Mouse (Mus musculus) liver, embryonic 14.5 days (tissue): ENCODE data around the gene Tgfbr3. TPM values are rescaled to one million over a fixed set of nuclear protein-coding genes. Genes with fewer than 3 reads are reported as not detected.
A peak's percentile ranks its signal among the peaks of the same experiment; 100 is the strongest.

ENCODE experiments used
- ATAC-seq: fragments of 200-750 bp; cut with Nextera tagmentation; 2 replicates; pipeline ENCODE4 v1.8.0; 2017; ENCODE audit warnings: moderate number of reproducible peaks, mild to moderate bottlenecking, moderate library complexity; ENCODE audit not compliant: insufficient read depth
- DNase-seq, 3 experiments: peaks; one replicate each; pipeline ENCODE4 v3.0.0-alpha.2; 2012 to 2013; ENCODE audit warnings: low read depth in 3 of 3, low spot score in 3 of 3
- H3K27ac ChIP-seq: fragments of 300-500 bp; sonication (generic); 2 replicates; pipeline ENCODE4 v1.5.1; 2014; ENCODE audit warnings: moderate library complexity, mild to moderate bottlenecking, control low read depth, inconsistent platforms
- H3K27me3 ChIP-seq: fragments of 300-500 bp; sonication (generic); 2 replicates; pipeline ENCODE4 v1.6.1; 2014; ENCODE audit warnings: mild to moderate bottlenecking, low read length, moderate library complexity; ENCODE audit not compliant: control insufficient read depth, insufficient read depth
- H3K36me3 ChIP-seq: fragments of 300-500 bp; sonication (generic); replicated peaks from 2 replicates; pipeline ENCODE4 v1.6.1; 2014; ENCODE audit warnings: low read depth; ENCODE audit not compliant: control insufficient read depth, insufficient read depth
- H3K4me1 ChIP-seq, 2 experiments: fragments of 200-500 bp in 1 of 2; fragments of 300-500 bp in 1 of 2; sonication (generic) in 1 of 2; replicated peaks; 2 replicates each; pipeline ENCODE4 v1.6.1; 2012 to 2014; ENCODE audit warnings: antibody characterized with exemption in 1 of 2, inconsistent platforms in 1 of 2, low read length in 1 of 2; ENCODE audit not compliant: control insufficient read depth in 2 of 2, insufficient read depth in 2 of 2
- H3K4me2 ChIP-seq: fragments of 300-500 bp; sonication (generic); 2 replicates; pipeline ENCODE4 v1.6.1; 2014; ENCODE audit warnings: low read depth, mild to moderate bottlenecking, control low read depth, moderate library complexity
- H3K4me3 ChIP-seq, 2 experiments: fragments of 200-500 bp in 1 of 2; fragments of 300-500 bp in 1 of 2; sonication (generic) in 1 of 2; 2 replicates each; pipeline ENCODE4 v1.5.1; 2012 to 2014; ENCODE audit warnings: low read depth in 2 of 2, low read length in 2 of 2, mild to moderate bottlenecking in 2 of 2, control low read depth in 1 of 2, inconsistent platforms in 1 of 2, moderate library complexity in 1 of 2; ENCODE audit not compliant: insufficient read depth in 1 of 2
- H3K9ac ChIP-seq: fragments of 300-500 bp; sonication (generic); replicated peaks from 2 replicates; pipeline ENCODE4 v1.6.1; 2014; ENCODE audit warnings: mild to moderate bottlenecking, control low read depth, moderate library complexity
- H3K9me3 ChIP-seq: fragments of 300-500 bp; sonication (generic); 2 replicates; pipeline ENCODE4 v1.6.1; 2016; ENCODE audit warnings: low read length, mixed read lengths; ENCODE audit not compliant: control insufficient read depth
- CTCF ChIP-seq: IDR thresholded peaks from 2 replicates; pipeline ENCODE4 v1.5.1; 2016; ENCODE audit warnings: antibody characterized with exemption, low read depth, control low read depth
- EP300 ChIP-seq: IDR thresholded peaks from 2 replicates; pipeline ENCODE4 v1.6.1; 2016; ENCODE audit warnings: antibody characterized with exemption, low read depth
- WGBS: fragments of 180-500 bp; shearing (Covaris S2); extraction: QIAGEN DNeasy Blood & Tissue Kit; methylation state at CpG from one replicate; pipeline ENCODE4 v1.1.7; 2014; ENCODE audit not compliant: insufficient replicate concordance; 5-methylcytosine and 5-hydroxymethylcytosine counted together
- polyA plus RNA-seq, 2 experiments: library from polyadenylated mRNA; depleted of rRNA in 1 of 2; stranded (reverse) in 1 of 2; unstranded in 1 of 2; fragments of >200 nt; fragmentation: Nextera tagmentation in 1 of 2; extraction: Ambion mirVana in 1 of 2; gene quantifications; 2 replicates each; pipeline versions ENCODE4 v1.2.1 to v1.2.3; 2012 to 2014

Gene Tgfbr3
- polyA plus RNA-seq, 2 experiments, result 4.3 to 7.5 TPM

DNA sequence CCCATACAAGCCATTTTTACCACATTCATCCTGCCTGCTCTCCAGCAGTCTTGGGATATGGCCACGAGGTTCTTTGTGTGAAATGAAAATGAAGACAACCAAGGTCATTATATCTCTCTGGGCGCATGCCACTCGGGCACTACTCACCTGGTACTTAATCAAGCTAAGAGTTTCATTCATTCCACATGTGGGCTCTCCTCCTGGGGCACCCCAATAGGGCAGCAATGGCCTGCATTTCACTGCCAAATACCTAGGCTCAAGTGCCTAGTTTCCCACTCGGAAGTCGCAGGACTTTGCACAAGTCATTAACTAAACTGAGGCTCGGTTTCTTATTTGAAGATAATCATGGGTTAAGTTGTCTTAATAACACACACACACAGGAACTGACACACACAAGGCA, 27.5 kb downstream of the Tgfbr3 start:
- no peak overlapping the region for H3K4me2 ChIP-seq
- peaks cover 10 to 17% of the 10 kb centered on the region in 2 experiments for H3K4me1 ChIP-seq
- H3K27ac ChIP-seq, result no peak overlapping the region
- H3K9ac ChIP-seq, result no peak overlapping the region
- H3K36me3 ChIP-seq, result no peaks in the 10 kb centered on the region
- ATAC-seq (no peak), DNase-seq (no peak)
- TF ChIP-seq CTCF (no peak), EP300 (no peak)
- no peak overlapping the region for H3K4me3 ChIP-seq
- H3K9me3 ChIP-seq, result no peaks in the 10 kb centered on the region
- no peaks in the 10 kb centered on the region for H3K27me3 ChIP-seq
- WGBS, result 74% methylated on average over 6 of the region's 6 CpGs

DNA sequence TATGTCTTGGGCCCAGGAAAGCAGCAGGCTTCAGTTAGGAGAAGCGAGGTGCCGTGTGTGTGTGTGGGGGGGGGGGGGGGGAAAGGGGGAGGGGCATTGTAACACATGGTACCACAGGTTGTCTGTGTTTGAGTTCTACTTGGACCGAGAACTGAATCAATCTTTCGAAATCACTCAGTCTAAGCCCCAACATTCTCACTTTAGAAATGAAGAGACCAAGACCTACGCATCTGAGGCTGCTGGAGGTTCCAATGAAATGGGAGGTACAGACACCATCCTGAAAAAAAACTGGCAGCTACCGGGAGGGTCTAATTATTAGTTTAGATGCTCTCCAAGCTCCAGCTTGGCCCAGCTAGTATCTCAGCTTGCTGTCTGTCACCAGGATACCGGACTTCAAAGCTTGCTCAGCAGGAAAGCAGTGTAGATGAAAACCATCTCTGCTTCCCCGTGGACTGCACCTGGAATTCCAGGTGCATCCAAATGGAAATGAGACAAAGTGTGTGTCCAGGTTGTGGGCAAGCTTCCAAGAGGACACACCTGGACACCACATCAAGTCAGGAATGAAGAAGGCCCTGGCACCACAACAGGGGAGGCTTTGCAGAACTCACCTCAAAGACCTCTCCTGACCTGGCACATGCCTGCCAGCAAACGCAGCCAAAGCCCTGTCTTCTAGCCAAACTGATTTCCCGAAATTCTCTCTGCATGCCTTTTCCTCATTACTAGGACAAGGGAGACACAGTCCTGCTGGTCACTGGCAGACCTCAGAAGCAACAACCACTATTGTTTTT, 28.5 kb downstream of the Tgfbr3 start:
- ATAC-seq, result no peak
- H3K27ac ChIP-seq, result no peak overlapping the region
- peaks cover 10 to 15% of the 10 kb centered on the region in 2 experiments for H3K4me1 ChIP-seq
- DNase-seq, result no peak
- no peaks in the 10 kb centered on the region for H3K36me3 ChIP-seq
- H3K4me3 ChIP-seq, result no peak overlapping the region
- no peaks in the 10 kb centered on the region for H3K9me3 ChIP-seq
- no peak overlapping the region for H3K9ac ChIP-seq
- no peak for TF ChIP-seq CTCF
- no peak for TF ChIP-seq EP300
- 65% methylated on average over 10 of the region's 10 CpGs for WGBS
- H3K4me2 ChIP-seq, result no peak overlapping the region
- no peaks in the 10 kb centered on the region for H3K27me3 ChIP-seq

DNA sequence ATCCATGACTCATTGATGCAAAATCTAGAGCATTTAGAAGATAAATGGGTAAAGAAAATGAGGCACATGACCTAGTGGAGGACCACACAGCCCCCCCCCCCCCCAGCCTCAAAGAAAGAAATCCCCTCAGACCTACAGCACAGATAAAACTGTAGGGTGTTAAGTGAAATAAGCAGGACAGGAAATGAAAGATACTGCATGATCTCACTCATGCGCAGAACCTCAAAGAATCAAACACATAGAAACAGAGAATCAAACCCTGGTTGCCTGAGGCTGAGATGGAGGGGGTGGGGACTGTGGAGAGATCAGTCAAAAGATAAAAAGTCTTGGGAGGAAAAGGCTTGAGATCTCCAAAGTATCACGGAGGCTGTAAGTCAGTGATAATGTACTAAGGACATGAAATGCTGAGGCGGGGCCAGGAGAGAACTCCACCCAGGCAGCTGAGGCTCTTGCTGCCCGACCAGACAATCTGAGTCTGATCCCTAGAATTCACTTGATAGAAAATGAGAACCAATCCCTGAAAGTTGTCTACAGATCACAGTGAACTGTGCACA, 29.9 kb downstream of the Tgfbr3 start:
- TF ChIP-seq CTCF (no peak), EP300 (peak; percentile 21; the same call in 1 of the 2 replicates)
- Histone ChIP-seq H3K27ac (no peak overlapping the region), H3K9ac (no peak overlapping the region; the same call in 1 of the 2 replicates), H3K4me2 (no peak overlapping the region; the same call in 1 of the 2 replicates), H3K27me3 (no peaks in the 10 kb centered on the region), H3K9me3 (no peaks in the 10 kb centered on the region), H3K4me3 (no peak overlapping the region), H3K4me1 (peaks cover 10 to 15% of the 10 kb centered on the region in 2 experiments), H3K36me3 (no peaks in the 10 kb centered on the region)
- 12% methylated on average over 4 of the region's 4 CpGs for WGBS
- peak; percentile 83 for ATAC-seq
- peak; percentile 36 to 54 (median 46) for DNase-seq

DNA sequence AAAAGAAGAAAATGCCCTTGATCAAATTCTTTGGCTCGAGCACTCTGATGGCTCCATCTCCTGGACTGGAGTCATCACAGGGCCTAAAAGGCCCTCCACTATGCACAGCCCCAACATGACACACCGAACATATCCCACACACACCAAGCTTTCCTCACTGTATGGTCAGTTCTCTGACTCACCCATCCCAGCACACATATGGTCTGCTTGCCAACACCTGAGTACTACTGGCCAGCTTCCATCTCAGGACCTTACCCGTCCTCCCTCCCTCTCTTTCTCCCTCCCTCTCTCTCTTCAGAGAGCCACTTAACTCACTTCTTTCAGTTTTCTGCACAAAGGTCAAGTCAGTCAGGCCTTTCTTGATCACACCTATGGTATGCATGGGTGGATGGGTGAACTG, 36.0 kb downstream of the Tgfbr3 start:
- no peak for ATAC-seq
- H3K4me3 ChIP-seq, result no peak overlapping the region
- no peak overlapping the region for H3K4me2 ChIP-seq
- DNase-seq, result no peak
- no peak overlapping the region for H3K27ac ChIP-seq
- TF ChIP-seq CTCF (no peak), EP300 (no peak)
- WGBS, result 72% methylated on average over 3 of the region's 3 CpGs
- H3K9ac ChIP-seq, result no peak overlapping the region
- H3K4me1 ChIP-seq, result peaks cover 20 to 26% of the 10 kb centered on the region in 2 experiments
- H3K36me3 ChIP-seq, result no peaks in the 10 kb centered on the region
- no peaks in the 10 kb centered on the region for H3K9me3 ChIP-seq
- H3K27me3 ChIP-seq, result no peaks in the 10 kb centered on the region

DNA sequence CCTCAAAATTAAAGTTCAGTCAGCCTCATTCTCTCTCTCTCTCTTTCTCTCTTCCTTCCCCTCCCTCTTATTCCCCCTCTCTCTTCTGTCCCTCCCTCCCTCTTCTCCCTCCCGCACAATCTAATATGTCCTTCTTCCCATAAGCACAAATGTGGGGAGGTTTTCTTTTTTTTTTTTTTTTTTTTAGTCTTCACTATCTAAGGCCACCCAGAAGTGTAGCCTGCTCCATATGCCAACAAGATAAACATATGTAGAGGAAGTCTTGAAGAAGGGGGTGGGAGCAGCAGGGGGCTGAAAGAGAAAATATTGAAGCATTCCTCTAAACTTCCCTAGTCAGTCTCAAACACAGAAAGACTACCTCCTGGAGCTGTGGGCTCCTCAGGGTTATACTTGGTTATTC, 37.0 kb downstream of the Tgfbr3 start:
- Histone ChIP-seq H3K27me3 (no peaks in the 10 kb centered on the region), H3K4me1 (peaks cover 20 to 26% of the 10 kb centered on the region in 2 experiments), H3K9ac (no peak overlapping the region; the same call in 1 of the 2 replicates), H3K27ac (peak overlapping the region; percentile 56; the same call in 1 of the 2 replicates), H3K4me2 (no peak overlapping the region; the same call in 1 of the 2 replicates), H3K4me3 (no peak overlapping the region), H3K9me3 (no peaks in the 10 kb centered on the region), H3K36me3 (no peaks in the 10 kb centered on the region)
- ATAC-seq (peak; percentile 83), DNase-seq (peak in 2 of 3 experiments; percentile 35 to 52)
- WGBS, result 19% methylated on average over 1 of the region's 1 CpGs
- TF ChIP-seq EP300 (peak; percentile 77), CTCF (no peak)
